Mouse (Mus musculus): Measurements from ENCODE around the gene Rab11a.
A peak's percentile ranks its signal among the peaks of the same experiment; 100 is the strongest.
"Not testable (repeated sequence)": the region's sequence is repeated elsewhere in the genome, so short reads cannot be mapped to it uniquely, and the experiment has no call there.

The Rab11a gene

DNA sequence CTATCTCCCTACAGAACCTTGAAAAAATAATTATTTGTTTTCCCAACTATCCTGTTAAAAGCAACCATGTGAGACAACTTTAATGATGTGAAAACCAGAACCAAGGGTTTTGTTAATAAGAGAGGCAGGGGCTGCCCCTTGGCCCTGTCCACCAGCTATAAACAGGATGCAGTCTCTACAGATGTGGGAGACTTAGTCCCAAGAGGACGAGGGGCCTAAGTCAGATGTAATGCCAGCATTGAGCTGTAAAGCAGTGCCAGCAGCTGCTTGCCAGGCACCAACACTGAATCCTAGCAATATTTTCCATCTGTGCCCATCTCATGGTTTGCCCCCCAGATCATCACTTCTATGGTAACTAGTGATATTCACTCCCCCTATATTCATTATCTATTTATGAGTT lies 4.9 kb upstream of the Rab11a start:
- DNase-seq (ENCODE audit: low spot score): no peak

DNA sequence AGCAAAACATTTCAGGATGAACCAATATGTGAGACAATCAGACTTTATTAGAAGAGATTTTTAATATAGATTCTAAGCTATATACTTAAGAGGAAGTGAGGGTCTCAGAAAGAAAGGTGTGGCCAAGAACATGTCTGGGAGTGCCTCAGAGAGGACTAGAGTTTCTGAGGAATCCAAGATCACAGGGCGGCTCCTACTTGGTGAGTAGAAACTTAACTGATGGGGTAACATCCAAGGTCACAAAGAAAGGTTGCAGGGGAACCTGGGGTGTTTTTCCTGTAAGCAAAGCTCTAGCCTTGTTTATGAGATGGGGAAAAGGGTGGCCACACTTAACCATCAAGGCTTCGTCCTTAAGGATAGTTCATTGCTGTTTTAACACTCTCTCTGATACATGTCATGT lies 1.4 kb upstream of the Rab11a start:
- no peak for DNase-seq (ENCODE audit: low spot score)

DNA sequence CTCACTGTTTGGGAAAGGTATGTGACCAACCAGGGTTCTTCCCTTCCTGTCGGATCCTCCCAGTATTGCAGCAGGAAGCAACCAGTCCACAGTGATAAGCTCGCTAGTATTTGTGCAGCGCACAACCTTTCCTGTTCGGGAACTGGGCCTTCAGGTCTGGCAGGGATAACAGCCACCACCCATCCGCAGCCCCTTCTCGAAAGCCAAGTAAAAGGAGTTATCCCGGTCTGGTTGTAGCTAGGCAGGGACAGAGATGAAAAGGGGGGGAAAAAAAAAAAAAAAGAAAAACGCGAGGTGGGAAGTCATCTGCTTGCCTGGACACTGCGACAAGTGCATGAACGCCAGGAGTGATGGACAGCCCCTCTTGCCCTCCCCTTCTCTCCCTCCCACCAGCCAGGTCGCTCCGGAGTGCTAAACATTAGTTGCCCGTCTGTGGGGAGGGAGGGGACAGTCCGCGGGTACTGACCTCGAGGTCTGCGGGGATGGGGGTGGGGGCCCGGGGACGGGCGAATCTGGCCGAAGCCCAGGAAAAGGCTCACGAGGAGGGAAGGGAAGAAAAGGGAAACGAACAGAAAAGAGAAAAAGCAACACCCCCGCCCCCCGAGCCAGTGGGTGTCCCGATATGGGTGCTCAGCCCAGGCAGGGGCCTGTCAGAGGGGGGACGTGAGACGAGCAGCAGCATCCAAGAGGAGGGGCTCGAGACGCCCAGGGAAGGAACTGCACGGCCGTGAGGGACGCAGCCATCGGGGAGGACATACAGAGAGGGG lies 736 bp downstream of the Rab11a start:
- DNase-seq (ENCODE audit: low spot score): peak; percentile 16

DNA sequence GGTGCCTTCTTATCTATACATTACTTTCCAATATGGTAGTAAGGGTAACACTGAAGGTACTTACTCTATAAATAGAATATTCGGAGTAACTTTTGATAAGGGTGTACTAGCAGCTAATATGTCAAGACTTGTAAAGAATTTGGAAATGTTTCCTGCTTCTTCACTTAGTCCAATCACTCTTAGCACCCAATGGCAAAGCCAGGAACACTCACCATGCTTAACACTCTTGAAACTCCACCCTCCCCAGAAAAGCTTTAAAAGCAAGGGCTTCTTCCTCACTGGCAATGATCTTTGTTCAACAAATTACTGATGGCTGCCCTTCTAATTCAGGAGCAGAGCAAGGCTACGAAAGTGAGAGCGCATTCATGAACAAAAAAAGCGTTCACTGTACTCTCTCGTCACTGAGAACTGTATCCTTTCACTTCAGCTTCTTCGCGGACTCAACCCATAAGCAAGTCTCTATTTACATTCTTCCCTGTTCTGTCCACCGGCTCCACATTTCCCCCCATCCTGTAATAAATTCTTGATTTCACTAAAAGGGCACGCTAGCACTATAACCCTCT lies 1.4 kb downstream of the Rab11a start:
- no peak for DNase-seq (ENCODE audit: low spot score)

DNA sequence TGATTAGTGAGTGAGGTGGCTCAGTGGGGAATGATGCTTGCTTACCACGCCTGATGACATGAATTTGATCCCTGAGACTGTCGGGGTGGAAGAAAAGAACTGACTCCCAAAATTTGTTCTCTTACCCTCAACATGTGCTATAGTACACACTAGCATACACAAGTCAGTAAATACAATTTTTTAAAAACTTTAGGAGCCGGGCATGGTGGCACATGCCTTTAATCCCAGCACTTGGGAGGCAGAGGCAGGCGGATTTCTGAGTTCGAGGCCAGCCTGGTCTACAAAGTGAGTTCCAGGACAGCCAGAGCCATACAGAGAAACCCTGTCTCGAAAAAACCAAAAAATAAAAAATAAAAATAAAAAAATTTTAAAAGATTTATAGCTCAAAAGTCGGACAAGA lies 2.6 kb downstream of the Rab11a start:
- not testable (repeated sequence) for DNase-seq (ENCODE audit: low spot score)

DNA sequence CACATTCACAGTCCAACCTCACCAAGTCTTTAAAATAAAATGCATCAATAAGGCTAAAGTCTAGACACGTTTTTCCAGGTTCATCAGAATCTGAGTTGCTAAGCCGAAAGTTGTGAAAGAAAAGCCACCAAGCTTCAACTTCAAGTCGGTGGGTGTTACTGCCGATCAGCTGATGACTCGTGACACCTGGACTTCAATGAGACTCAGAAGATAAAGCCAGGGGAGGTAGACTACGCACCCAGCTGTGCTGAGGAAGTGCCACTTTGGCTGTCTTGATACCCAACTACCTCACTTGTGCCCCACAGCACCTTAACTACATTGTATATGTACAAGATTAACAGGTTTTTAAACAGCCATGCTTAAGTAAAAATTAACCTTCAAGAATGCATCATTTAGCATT lies 3.4 kb downstream of the Rab11a start:
- DNase-seq (ENCODE audit: low spot score): no peak

DNA sequence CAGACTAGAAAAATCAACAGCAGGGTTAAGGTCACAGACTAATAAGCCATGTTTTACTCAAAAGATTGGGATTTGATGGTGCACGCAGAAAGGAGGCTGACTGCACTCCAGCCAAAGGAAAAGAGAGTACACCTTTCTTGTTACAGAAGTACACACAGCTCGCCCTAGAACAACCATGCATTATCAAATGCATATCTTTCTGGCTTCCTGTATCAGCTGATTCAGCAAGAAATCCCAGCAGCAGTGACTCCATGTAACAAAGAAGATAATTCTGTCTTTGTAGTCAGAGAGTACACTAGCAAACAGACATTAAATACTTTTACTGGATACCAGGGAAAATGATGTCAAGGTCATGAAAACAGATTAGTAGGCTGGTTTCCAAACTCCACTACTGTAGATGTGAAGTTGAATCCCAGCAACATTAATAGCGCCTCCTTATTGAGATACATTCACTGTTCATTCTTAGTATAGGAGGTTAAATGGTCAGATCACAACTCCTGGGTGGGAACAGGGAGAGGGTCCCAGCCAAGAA lies 6.5 kb downstream of the Rab11a start:
- no peak for DNase-seq (ENCODE audit: low spot score)

DNA sequence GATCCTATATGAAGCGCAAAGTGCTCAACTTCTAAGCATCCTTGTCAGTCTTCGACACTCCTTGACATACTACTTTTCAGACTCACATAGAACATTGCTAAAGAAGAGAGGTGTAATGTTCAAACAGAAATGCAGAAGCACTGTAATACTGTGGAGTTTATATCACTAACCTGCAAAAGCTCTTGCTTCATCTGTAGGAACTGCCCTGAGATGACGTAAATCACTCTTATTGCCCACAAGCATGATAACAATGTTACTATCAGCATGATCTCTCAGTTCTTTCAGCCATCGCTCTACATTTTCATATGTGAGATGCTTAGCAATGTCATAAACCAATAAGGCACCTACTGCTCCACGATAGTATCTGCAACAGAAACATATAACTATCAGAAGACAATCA lies 11.1 kb downstream of the Rab11a start:
- no peak for DNase-seq (ENCODE audit: low spot score)

DNA sequence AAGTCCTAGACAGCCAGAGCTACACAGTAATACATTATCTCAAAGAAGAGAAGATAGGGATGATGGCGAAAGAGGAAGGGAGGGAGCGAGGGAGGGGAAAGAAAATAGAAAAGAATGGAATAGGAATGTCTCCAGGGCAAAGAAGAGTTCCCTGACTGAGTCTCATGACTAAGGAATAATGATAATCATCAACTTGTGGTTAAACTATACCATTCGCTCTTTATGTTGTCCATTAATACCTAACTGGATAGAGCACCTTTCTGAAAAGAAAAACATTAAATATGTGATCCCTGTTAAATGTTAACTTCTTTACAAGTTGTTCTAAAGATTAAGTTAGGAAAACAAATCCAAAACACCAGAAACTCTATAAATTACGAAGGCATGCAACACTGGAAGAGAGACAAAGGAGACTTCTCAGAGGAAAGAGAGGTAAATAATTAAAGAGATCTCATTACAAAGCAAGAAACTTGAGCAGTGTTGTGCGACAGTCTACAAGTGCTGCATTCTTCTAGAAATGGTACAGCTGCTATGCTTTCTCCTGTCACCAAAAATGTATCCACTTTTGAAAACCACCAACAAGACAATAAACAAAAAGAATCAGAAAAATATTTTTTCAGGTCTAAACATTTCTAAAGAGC lies 17.9 kb downstream of the Rab11a start:
- no peak for DNase-seq (ENCODE audit: low spot score)

DNA sequence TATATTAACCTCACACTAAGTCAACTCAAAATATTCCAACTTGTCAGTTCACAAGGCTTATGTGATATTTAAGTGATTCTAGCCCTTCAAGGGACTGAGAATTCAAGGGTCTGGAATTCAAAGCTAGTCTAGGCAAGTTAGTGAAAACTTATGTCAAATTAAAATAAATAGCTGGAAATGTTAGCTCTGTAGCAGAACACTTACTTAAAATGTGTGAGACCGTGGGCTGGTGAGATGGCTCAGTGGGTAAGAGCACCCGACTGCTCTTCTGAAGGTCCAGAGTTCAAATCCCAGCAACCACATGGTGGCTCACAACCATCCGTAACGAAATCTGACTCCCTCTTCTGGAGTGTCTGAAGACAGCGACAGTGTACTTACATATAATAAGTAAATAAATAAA lies 27.3 kb downstream of the Rab11a start:
- not testable (repeated sequence) for DNase-seq (ENCODE audit: low spot score)

DNA sequence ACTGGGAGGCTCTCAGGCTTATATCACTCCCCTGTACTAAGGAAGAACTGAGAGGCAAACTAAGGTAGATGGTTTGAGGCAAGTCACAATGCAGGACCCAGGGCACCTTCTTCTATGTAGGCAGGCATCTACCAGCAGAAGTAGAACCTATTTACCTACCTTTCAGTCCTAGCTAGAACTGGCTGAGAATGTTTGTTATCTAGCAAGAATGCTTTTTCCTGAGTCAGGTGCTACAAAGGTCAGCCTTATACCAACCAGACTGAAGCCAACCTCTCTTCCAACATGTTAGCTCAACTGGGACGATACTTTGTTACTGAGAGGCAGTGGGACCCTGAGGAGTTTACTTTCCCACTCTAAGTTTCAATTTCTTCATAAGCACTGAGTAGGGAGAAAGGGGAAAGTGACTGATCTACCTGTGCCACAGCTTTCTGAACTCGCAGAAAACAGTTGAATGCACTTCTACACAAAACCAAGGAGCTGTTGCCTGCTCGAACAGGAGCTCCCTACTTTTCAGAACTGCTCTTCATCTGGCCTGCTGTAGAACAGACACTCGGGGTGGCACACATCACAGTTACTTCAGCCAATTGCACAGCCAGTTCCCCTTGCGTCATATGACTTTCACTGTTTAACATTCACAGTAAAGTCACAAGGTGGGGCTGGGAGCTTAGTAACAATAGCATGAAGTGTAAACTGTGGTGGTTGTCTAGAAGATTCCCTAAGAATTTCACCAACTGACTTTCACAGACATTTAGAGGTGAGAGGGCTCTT lies 33.3 kb downstream of the Rab11a start:
- DNase-seq (ENCODE audit: low spot score): no peak

DNA sequence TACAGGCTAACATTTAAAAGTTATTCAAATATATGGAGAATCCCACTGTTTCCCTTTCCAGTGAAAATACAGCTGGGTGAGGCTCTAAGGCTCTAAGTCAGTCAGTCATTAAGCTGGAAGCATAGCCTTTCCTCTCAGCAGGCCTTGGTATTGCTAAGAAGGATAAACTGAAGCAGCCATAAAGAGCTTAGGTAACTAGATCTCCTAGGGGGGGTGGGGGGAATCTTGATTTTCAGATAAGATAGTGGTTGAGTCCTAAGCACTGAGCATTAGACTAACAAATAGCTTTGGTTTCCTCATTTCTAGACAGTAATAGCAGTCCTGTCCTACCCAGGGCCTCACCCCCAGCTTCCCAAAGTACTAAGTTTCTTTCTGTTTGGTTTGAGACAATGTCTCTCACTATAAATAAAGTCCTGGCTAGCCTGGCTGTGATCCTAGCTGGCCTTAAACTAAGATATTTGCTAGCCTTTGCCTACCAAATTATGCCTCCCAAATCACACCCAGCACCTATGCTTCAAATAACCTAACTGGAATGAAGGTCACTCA lies 34.1 kb downstream of the Rab11a start:
- DNase-seq (ENCODE audit: low spot score): no peak

DNA sequence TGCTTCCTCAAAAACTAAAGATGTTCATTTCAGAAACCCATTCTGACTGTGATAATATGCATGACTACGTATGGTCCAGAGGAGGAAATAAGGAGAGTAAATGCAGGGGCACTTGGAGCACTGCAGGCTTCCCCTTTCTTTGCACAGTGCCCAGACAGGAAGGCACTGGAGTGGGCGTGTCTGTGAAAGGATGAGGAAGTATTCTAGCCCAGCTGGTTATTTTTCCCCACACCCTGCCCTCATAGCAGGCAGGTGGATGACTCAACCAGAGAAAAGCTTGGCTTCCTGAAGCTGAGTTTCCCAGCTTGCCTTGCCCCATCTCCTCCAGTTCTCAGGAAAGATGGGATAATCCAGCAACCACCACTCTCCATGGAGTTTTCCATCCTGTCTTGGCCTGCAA lies 34.6 kb downstream of the Rab11a start:
- DNase-seq (ENCODE audit: low spot score): no peak

DNA sequence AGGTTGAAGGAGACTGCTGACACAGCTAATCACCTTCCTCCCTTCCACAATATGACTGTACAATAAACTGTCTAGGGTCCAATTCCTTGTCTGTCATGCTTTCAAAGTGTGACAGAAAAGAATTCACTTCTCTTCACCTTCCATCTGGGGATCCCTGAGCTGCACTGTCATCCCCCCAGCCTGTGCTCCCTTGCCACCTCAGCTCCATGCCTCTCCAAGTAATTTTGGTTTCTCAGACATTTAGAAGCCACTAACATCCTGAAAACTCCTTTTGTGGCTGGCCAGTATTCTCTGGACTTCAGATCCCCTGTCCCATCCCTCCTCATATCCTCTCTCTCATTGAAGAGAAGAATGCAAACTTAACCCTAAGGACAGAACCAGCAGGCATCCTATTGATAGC lies 35.2 kb downstream of the Rab11a start:
- DNase-seq (ENCODE audit: low spot score): no peak

DNA sequence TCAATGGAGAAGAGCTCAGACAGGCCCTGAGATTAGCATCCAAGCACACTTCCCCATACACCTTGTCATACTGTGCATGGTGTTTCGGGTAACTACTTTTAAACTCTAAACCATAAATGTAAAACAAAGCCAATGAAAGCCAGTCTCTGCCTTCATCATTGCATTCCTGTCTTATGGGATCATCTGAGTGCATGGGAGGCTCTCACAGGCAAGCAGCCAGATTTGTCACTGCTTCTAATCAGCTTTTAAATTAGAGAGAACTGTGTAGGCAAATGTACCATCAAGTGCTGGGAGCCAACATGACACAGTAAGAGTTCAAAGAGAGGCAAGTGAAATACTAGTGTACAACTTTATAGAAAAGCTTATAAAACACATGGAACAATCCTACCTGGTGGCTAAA lies 35.9 kb downstream of the Rab11a start:
- no peak for DNase-seq (ENCODE audit: low spot score)

DNA sequence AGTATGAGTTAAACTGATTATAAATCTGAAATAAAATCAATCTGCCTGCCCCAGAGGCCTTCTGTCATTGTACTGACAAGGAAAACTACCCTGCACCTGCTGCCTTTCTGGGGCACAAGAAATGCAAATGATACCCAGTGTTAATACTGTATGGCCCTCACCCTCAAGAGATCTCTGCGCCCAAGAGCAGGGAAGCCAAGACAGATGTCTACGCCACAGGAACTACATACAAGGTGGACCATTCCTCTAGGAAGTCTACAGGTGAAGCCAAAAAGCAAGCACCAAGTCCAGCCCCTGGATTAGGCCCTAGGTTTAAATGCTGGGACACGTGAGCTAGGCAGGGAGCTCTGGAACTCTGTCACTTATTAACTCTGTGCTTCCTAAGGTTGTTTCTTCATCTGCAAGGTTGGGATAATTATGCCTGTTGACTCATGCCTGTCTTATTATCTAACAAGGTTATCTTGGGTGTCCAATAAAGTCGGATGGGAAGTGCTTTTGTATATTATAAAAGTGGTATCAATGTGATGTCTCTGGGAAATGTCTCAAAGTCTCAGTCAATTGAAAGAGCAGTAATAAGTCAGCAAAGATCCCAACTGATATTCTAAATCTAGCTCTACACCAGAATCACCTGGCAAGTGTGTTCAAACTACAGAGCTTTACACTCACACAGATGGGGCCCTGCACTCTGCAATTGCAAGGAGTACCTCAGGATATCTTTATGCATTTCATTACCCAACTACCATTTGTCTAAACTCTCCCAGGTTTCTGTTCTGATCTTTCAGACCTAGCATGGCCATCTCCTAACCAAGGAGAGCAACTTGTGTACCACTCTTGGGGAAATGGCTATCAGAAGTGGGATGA lies 36.9 kb downstream of the Rab11a start:
- no peak for DNase-seq (ENCODE audit: low spot score)

DNA sequence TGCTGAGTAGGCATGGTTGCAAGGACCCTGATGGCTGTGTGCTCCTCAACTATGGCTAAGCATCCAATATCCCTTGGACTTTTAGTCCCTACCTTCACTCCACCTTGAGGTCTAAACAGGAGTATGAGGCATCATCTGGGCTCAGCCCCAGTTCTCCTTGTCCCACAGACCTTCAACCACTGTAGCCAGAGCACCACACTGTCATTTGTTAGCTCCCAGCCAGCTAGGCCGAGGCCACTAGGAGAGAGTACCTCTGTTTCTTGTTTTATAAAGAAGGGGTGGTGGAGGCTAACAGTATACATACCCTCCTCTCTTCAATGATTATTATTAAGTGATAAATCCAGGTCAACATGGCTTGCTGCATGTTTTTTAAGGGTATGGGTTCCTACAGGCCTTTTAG lies 39.0 kb downstream of the Rab11a start:
- DNase-seq (ENCODE audit: low spot score): no peak

DNA sequence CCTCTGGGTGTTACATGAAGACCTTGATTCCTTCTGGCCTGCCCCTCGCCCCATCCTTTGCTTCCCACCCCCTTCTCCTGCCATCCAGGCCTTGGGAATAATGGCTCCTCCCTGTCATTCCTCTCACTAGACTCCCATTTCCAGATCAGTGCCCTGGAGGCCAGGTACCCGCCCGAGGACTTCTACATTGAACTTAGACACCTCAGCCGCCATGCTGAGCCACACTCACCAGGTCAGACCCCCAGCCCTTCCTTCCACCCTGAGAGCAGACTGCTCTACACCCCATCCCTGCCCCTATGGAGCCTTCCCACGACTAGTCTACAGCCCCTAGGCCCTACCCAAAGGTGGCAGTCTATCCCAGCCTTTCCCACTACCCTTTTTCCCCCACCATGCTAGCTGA lies 39.9 kb downstream of the Rab11a start:
- no peak for DNase-seq (ENCODE audit: low spot score)

DNA sequence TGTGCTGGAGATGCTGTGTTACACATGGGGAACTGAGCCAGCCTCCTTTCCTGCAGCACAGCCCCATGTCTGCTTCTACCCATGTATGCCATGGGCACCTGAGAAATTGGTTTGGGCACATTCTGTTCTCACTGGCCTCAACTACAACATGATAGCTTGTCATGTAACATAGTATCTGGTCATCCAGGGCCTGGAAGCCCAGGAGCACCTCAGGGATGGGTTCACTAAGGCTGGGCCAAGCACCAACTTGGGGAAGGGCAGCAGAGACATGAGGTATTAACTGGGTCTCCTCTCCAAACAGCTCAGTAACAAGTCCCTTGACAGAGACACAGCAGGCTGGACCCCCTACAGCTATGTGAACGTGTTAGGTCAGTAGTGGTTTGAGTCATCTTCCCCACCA lies 40.6 kb downstream of the Rab11a start:
- DNase-seq (ENCODE audit: low spot score): no peak

DNA sequence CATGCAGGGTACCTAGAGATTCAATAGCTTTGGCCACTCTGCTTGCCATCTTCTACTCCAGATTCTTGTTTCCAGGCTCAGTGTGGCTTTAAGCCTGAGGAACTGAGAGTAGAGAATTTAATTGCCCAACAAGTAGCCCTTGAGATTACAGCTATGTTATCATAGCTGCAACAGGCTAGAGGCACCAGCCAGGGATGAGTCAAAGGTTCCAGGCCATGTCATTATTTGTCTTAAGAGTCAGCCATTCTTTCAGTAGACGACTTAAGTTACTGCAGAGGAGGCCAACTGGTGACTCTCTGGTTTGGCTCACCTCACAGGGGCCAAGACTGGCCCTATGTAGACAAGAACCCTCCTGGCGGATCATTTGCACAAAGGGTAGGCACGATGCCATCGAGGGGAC lies 41.2 kb downstream of the Rab11a start:
- no peak for DNase-seq (ENCODE audit: low spot score)

DNA sequence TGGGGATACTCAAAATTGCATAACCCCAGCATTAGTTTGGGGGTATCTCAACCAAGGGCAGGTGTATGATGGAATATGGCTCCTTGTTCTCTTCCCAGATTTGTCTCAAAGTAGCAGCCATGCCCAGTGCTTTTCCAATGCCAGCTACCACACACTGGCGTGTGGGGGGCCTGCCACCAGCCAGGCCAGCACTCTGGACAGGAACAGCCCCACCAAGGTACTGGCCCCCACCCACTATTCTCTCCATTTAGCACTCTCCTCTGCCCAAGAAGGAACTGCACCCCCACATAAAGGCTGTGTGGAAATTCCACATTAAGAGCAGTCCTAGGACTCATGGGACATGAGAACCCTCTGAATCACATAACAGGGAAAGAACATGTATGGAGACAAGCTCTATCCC lies 42.3 kb downstream of the Rab11a start:
- no peak for DNase-seq (ENCODE audit: low spot score)

Data from ovary, postnatal 10 days (tissue).